Mouse (Mus musculus) left cerebral cortex, postnatal 25 days (tissue): ENCODE data around the gene Rbm20. TPM values are rescaled to one million over a fixed set of nuclear protein-coding genes. Genes with fewer than 3 reads are reported as not detected.

Experiments
- DNase-seq, 2 experiments: peaks; one replicate each; pipeline ENCODE4 v3.0.0; 2022; ENCODE audit warnings: low spot score in 2 of 2, mixed read lengths in 1 of 2
- intact Hi-C: fragments of 180-260 bp; cut with DNase I; formaldehyde crosslinking; loops from one replicate; pipeline ENCODE4 v1.15.1; 2025
- total RNA-seq, 2 experiments: library from RNA; stranded (reverse); gene quantifications; 2 replicates each; pipeline ENCODE4 v1.2.3; 2021

The Rbm20 gene
- total RNA-seq, 2 experiments from 2014 or later = 4.1 to 4.9 TPM

DNA sequence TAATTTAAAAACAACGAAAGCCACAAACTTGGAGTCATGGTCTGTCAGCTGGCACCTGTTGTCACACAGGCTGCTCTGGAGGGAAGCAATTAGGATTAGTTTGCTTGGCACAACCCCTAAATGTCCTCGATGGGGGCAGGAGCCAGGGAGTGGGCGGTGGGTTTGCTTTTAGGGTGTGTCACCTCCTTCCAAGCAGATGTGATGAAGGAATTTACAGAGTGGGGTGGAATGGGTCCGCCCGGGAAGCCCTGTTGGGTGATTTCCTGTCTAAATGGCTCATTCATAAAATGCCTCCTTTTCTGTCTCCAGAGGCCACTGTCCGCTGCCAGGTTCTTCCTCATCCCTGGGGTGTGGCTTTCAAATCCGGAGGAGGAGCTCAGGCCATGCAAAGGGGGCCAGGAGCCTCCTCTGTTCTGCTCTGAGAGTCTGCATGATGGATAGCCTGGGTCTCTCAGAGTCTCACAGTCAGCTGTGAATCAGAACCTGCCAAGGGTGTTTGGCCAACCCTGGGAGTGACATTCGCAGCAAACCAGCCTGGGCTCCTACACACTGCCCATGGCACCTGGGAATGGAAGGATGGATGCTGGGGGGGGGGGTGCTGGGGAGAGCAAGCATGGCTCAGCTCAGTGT lies 34.3 kb downstream of the Rbm20 start:
- no peak for DNase-seq
- intact Hi-C loops = no loop called here

GRCm38 (mm10) chr19:53712297-53713025 lies 35.4 kb downstream of the Rbm20 start:
- intact Hi-C loops = no loop called here
- DNase-seq = no peak

GRCm38 (mm10) chr19:53713364-53713763 lies 36.3 kb downstream of the Rbm20 start:
- DNase-seq = no peak
- intact Hi-C loops = no loop called here

DNA sequence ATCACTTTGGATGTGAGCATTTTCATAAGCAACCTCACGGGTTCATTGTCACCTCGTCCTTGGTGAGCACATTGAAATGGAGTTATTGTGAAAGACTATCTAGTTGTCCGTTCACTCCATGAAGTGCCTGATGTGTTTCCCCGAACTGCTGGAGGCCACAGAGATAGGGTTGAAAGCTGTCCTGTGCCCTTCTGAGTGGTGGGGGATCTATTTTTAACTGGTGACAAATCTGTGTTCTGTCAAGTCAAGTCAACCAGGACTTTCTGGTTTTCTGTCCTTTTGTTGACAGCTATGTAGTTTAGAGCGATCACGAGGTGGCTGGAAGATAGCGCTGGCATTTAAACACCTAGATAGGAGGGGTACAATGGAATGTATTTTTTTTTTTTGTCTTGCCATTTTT lies 39.4 kb downstream of the Rbm20 start:
- intact Hi-C loops = no loop called here

GRCm38 (mm10) chr19:53717364-53717763 lies 40.3 kb downstream of the Rbm20 start:
- intact Hi-C loops = no loop called here
- no peak for DNase-seq

More for the DNA sequence above, 39.4 kb downstream of the Rbm20 start:
- no peak for DNase-seq

DNA sequence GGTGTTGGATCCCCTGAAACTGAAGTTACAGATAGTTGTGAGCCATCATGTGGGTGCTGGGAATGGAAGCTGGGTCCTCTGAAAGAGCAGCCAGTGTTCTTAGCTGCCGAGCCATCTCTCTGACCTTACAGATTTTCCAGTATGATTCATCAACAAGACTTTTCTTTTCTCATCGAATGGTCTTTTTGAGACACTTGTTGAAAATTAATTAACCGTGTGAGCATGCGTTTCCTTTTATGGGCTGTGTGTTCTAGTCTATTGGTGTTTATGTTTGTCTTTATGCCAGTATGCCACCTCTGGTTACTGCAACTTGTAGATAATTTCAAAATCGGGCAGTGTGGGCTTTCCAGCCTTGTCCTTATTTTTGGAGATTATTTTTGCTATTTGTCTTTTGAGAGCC lies 45.1 kb downstream of the Rbm20 start:
- no peak for DNase-seq
- intact Hi-C loops = no loop called here

- intact Hi-C loops = no loop called here
- DNase-seq = no peak
These were observed 46.9 kb downstream of the Rbm20 start for GRCm38 (mm10) chr19:53724053-53724452.

- DNase-seq = no peak
These were observed 49.2 kb downstream of the Rbm20 start for GRCm38 (mm10) chr19:53726340-53726739.

DNA sequence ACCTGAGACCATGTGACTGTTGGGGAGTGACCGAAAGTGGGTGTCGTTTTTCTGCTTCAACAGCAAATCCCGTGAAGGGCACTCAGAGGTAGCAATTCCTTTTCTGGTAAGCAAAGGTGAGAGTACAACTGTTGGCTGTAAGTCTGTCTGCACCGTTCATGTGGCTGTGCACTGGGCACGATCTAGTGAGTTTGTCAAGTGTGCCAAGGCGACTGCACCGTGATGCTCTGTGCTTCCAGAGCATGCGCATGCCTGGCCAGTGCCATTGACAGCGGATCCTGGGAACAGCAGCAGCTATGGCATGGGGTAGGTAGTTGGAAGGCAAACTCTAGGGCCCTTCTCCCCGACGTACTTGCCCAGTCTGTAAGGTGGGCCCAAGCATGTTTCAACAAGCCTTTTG lies 49.6 kb downstream of the Rbm20 start:
- intact Hi-C loops = loop anchor here (2.0 kb wide), 1 partner anchor 78 kb away; no protein-coding TSS in a partner anchor

More at GRCm38 (mm10) chr19:53726340-53726739, 49.2 kb downstream of the Rbm20 start:
- intact Hi-C loops = loop anchor here (2.0 kb wide), 1 partner anchor 78 kb away; no protein-coding TSS in a partner anchor

DNA sequence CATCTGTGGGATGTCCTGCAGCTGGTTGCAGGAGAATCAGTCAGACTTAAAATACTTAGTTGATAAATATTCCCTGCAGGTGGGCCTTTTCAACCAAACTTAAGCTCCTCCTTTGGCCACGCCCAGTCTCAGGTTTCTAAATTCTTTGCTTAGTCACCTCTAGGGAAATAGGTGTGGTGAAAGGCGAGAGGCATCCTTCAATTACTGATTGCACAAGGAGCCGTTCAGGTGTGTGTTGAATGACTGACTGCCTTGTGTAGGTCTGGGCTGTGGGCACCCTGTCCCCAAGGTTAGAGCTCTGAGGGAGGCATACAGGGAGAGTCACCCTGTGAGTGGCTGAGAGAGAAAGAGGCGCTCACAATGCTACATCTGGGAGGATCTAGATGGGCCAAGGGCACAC lies 50.2 kb downstream of the Rbm20 start:
- no peak for DNase-seq
- intact Hi-C loops = loop anchor here (2.0 kb wide), 1 partner anchor 78 kb away; no protein-coding TSS in a partner anchor

More for the DNA sequence above, 49.6 kb downstream of the Rbm20 start:
- DNase-seq = no peak

- peak in 1 of 2 experiments; percentile 31 for DNase-seq
- intact Hi-C loops = loop anchor here (2.0 kb wide), 1 partner anchor 79 kb away; no protein-coding TSS in a partner anchor
These were observed 51.0 kb downstream of the Rbm20 start for GRCm38 (mm10) chr19:53727886-53728669.

GRCm38 (mm10) chr19:53729919-53730318 lies 52.8 kb downstream of the Rbm20 start:
- intact Hi-C loops = no loop called here
- DNase-seq = no peak

- DNase-seq = no peak
- intact Hi-C loops = no loop called here
These were observed 54.7 kb downstream of the Rbm20 start for GRCm38 (mm10) chr19:53731761-53732201.

- no peak for DNase-seq
- intact Hi-C loops = no loop called here
These were observed 57.7 kb downstream of the Rbm20 start for GRCm38 (mm10) chr19:53734845-53735244.

DNA sequence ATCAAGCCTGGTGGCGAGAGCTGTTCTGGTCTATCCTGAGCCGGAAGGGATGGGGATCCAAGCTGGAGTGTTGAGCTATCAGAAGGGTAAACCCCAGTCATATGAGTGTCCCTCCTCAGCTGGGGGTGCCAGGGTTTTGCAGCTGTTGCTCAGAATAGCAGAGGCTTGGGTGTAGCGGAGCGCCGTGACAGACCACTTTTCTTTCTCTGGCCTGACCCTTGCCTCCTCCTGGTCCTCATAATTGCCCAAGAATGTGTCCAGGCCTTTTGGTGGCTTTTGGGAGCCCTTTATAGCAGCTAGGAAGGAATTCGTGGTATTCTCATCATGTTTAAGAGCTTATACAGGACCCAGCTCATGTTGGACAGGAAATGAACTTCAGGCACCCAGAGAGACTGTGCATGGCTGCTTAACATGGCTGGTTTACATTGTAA lies 61.6 kb downstream of the Rbm20 start:
- intact Hi-C loops = no loop called here
- no peak for DNase-seq

DNA sequence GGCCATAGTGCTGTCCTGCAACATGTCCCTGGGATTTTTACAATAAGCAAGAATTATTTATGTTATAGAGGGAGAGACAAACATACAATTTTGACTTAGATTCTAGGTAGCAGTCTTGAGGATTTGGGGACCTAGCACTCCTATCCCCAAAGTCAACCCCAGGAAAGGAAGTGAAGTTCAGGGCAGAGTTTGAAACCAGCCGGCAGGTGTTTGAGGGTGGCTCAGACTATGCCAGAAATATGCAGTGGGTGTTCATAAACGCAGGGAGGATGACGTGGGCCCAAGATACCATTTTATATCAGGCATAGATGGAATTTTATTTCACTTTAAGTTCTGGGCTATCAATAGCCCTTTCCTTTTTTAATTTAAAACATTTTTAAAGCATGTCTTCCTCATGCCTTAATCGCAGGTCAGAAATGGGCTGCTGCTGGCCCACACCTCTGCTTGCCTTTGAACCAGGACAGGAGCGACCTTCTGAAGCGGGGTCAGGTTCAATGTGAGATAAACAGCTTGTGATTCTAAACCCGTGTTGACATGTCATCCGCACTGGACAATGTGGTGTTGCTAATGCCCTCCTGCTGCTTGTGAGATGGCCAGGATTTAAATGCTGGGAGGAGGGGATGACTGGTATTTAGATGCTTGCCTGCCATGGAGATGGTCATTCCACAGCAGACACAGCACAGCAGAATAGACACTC lies 62.6 kb downstream of the Rbm20 start:
- intact Hi-C loops = no loop called here
- peak in 1 of 2 experiments; percentile 16 for DNase-seq

DNA sequence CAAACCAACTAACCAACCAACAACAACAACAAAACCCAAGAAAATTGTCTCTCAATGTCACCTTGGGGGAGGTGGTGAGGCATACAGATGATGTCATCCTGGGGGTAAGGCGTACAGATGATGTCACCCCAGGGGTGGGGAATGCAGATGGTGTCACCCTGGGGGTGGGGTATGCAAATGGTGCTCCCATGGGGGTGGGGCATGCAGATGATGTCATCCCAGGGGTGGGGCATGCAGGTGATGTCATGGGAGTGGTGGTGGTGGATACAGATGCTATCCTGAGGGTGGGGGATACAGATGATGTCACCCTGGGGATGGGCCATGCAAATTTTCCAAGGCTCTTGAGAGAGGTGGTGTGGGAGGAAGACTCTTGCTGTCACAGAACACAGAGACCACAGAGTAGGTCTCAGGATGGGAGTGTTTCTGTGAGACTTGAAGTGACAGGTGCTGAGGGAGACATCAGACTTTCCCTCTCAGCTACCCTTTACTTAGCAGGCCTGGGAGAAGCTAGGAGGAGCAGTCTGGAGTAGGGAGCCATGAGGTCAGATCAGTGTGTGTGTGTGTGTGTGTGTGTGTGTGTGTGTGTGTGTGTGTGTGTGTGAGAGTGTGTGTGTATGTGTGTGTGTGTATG lies 63.8 kb downstream of the Rbm20 start:
- intact Hi-C loops = no loop called here

DNA sequence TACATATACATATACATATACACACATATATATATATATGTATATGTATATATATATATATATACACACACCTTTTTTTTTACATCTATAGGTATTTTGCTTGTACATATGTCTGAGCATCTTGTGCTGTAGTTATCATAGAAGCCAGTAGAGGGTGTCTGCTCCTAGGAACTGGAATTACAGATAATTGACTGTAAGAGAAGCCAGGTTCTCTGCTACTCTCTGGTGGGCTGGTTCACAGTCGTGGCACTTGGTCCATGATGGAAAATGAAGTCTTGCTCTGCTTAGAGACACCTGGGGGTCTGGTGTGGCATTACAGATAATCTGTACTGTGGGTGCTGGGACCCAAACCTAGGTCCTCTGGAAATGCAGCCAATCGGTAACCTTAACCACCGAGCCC lies 64.8 kb downstream of the Rbm20 start:
- intact Hi-C loops = no loop called here
- DNase-seq = peak in 1 of 2 experiments; percentile 27

More for the DNA sequence above, 63.8 kb downstream of the Rbm20 start:
- DNase-seq = no peak

DNA sequence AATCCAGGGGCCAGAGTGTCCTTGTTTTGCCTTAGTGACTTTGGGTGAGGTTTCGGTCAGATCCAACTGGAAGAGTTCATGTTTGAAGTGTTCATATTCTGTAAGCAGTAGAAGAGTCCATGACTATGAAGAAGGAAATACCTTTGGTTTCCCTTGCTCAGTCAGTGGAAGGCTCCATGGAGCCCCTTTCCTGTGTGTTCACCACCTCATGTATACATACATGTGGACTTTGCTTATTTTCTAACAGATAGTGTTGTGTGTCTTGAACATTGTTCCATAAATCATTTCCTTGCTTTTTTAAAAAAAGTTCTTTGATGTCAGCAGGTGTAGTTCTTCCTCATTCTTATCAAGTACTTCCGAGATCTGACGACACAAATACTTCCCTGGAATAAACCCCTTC lies 68.2 kb downstream of the Rbm20 start:
- intact Hi-C loops = no loop called here
- no peak for DNase-seq
